Mouse (Mus musculus) heart, embryonic 16.5 days (tissue): ENCODE results near the gene Xpr1. TPM values are rescaled to one million over a fixed set of nuclear protein-coding genes. Genes with fewer than 3 reads are reported as not detected.
A peak's percentile ranks its signal among the peaks of the same experiment; 100 is the strongest.

ENCODE experiments used
- ATAC-seq: fragments of 200-750 bp; cut with Nextera tagmentation; replicated peaks from 2 replicates; pipeline ENCODE4 v1.8.0; 2017; ENCODE audit warnings: moderate number of reproducible peaks; ENCODE audit not compliant: insufficient read depth, low FRiP score; ENCODE audit errors: extremely low read depth
- H3K27ac ChIP-seq: fragments of 300-500 bp; sonication (generic); 2 replicates; pipeline ENCODE4 v1.5.1; 2014; ENCODE audit warnings: mild to moderate bottlenecking, low read length, control low read depth, moderate library complexity
- H3K27me3 ChIP-seq: fragments of 300-500 bp; sonication (generic); 2 replicates; pipeline ENCODE4 v1.6.1; 2014; ENCODE audit warnings: low read length, mixed read lengths; ENCODE audit not compliant: control insufficient read depth, insufficient read depth
- H3K36me3 ChIP-seq: fragments of 300-500 bp; sonication (generic); 2 replicates; pipeline ENCODE4 v1.6.1; 2014; ENCODE audit not compliant: control insufficient read depth, insufficient read depth
- H3K4me1 ChIP-seq: fragments of 300-500 bp; sonication (generic); 2 replicates; pipeline ENCODE4 v1.6.1; 2014; ENCODE audit warnings: low read length, mixed read lengths; ENCODE audit not compliant: control insufficient read depth, insufficient read depth
- H3K4me2 ChIP-seq: fragments of 300-500 bp; sonication (generic); 2 replicates; pipeline ENCODE4 v1.6.1; 2014; ENCODE audit warnings: low read depth, mild to moderate bottlenecking, control low read depth, low read length
- H3K4me3 ChIP-seq: fragments of 300-500 bp; sonication (generic); 2 replicates; pipeline ENCODE4 v1.5.1; 2014; ENCODE audit warnings: mild to moderate bottlenecking, control low read depth, low read length
- H3K9ac ChIP-seq: fragments of 300-500 bp; sonication (generic); 2 replicates; pipeline ENCODE4 v1.6.1; 2014; ENCODE audit warnings: low read length, control low read depth
- H3K9me3 ChIP-seq: fragments of 300-500 bp; sonication (generic); replicated peaks from 2 replicates; pipeline ENCODE4 v1.6.1; 2016; ENCODE audit warnings: low read length; ENCODE audit not compliant: control insufficient read depth
- WGBS: fragments of 180-500 bp; shearing (Covaris S2); extraction: QIAGEN DNeasy Blood & Tissue Kit; methylation state at CpG from one replicate; pipeline ENCODE4 v1.1.7; 2014; 5-methylcytosine and 5-hydroxymethylcytosine counted together
- polyA plus RNA-seq: library from polyadenylated mRNA; unstranded; fragments of >200 nt; fragmentation: Nextera tagmentation; extraction: Ambion mirVana; gene quantifications from 2 replicates; pipeline ENCODE4 v1.2.1, GENCODE M21; 2015

The Xpr1 gene
- polyA plus RNA-seq, 1 experiment from 2014 or later = 9.1 TPM

- H3K27ac ChIP-seq = peak overlapping the region; percentile 89
- peak overlapping the region; percentile 74 for H3K4me3 ChIP-seq
- no peaks in the 10 kb centered on the region for H3K9me3 ChIP-seq
- H3K36me3 ChIP-seq = peaks cover 16% of the 10 kb centered on the region
- peaks cover 21% of the 10 kb centered on the region for H3K4me1 ChIP-seq
- WGBS = 3% methylated on average over 29 of the region's 29 CpGs
- H3K27me3 ChIP-seq = no peaks in the 10 kb centered on the region
- ATAC-seq = peak; percentile 43
- peak overlapping the region; percentile 92 for H3K9ac ChIP-seq
- peak overlapping the region; percentile 68 for H3K4me2 ChIP-seq
Observed at GRCm38 (mm10) chr1:155244771-155245211, 172.4 kb downstream of the Xpr1 start.

- WGBS = 2% methylated on average over 68 of the region's 85 CpGs
- peak within 1 kb of the TSS; percentile 68 for H3K4me2 ChIP-seq
Observed at GRCm38 (mm10) chr1:155243797-155244770, 173.1 kb downstream of the Xpr1 start, which contains the start of gene BC034090. Gene BC034090, minus strand, starts transcription at chr1:155244444.

DNA sequence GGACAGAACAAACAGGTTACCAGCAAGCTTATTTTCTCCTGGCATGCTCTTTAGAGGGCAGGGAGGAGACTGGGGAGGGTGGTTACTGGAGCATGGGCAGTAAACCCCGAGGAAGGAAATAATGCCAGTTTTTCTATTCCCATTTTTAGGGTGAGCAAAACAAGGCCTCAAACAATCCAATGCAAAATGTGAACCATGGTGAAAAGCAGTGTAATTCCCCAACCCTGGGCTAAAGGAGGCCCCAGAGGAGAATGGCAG, 174.8 kb downstream of the Xpr1 start:
- H3K27me3 ChIP-seq = no peaks in the 10 kb centered on the region
- no peak overlapping the region for H3K9ac ChIP-seq
- H3K27ac ChIP-seq = no peak overlapping the region
- H3K36me3 ChIP-seq = peaks cover 18% of the 10 kb centered on the region
- no peaks in the 10 kb centered on the region for H3K9me3 ChIP-seq
- peak overlapping the region; percentile 33; the same call in 1 of the 2 replicates for H3K4me2 ChIP-seq
- ATAC-seq = no peak
- no peak overlapping the region for H3K4me3 ChIP-seq
- WGBS = 61% methylated on average over 1 of the region's 1 CpGs
- peaks cover 42% of the 10 kb centered on the region for H3K4me1 ChIP-seq

More at GRCm38 (mm10) chr1:155243797-155244770, 173.1 kb downstream of the Xpr1 start, which contains the start of gene BC034090:
- Histone ChIP-seq H3K4me3 (peak within 1 kb of the TSS; percentile 74), H3K27ac (peak within 1 kb of the TSS; percentile 89), H3K27me3 (no peaks in the 10 kb centered on the region), H3K9me3 (no peaks in the 10 kb centered on the region), H3K4me1 (peaks cover 28% of the 10 kb centered on the region), H3K36me3 (peaks cover 18% of the 10 kb centered on the region), H3K9ac (peak within 1 kb of the TSS; percentile 92)
- peak; percentile 82 for ATAC-seq

- WGBS = 78% methylated on average over 12 of the region's 12 CpGs
- Histone ChIP-seq H3K36me3 (peaks cover 18% of the 10 kb centered on the region), H3K4me1 (peaks cover 47% of the 10 kb centered on the region), H3K27ac (no peak overlapping the region; the same call in 1 of the 2 replicates), H3K9ac (no peak overlapping the region), H3K4me3 (no peak overlapping the region), H3K9me3 (no peaks in the 10 kb centered on the region), H3K27me3 (no peaks in the 10 kb centered on the region), H3K4me2 (peak overlapping the region; percentile 33; the same call in 1 of the 2 replicates)
- ATAC-seq = no peak
Observed at GRCm38 (mm10) chr1:155241701-155242487, 175.3 kb downstream of the Xpr1 start.

DNA sequence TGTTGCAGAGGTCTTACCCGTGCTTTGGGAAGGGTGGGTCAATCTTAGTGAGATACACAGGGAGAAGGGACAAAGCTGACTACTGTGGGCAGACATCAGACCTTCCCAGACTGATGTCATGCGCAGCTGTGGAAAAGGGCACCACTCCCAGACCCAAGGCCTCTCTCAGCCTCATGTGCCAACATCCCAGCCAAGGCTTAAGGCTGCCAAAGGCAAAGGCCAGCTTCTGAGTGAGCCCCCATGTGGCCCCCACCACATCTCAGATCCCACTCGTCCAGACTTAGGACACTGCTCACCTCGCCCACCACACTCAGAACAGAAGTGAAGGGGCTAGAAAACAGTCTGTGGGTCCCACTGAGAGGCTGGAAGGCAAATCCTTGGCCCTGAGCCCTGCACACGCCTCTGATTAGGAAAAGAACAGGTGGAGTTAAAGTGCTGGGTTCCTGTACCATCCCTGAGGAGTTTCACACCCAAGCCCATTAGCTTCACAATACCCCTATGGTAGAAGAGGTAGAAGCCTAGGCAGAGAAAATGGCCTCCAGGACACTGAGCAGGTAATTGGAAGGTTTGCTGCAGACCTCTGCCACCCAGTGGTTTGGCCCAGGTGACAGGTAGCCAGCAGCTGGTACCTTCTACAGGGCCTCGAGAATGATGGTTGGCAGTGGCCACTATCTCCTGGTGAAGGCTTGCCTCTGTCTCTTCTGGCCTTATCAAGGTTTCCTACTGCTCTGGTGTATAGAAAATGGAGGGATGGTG, 177.1 kb downstream of the Xpr1 start:
- Histone ChIP-seq H3K9me3 (no peaks in the 10 kb centered on the region), H3K27me3 (no peaks in the 10 kb centered on the region), H3K4me1 (peaks cover 59% of the 10 kb centered on the region), H3K4me3 (no peak overlapping the region), H3K27ac (no peak overlapping the region), H3K4me2 (no peak overlapping the region), H3K9ac (no peak overlapping the region; the same call in 1 of the 2 replicates), H3K36me3 (peaks cover 18% of the 10 kb centered on the region)
- WGBS = 81% methylated on average over 6 of the region's 6 CpGs
- ATAC-seq = no peak

DNA sequence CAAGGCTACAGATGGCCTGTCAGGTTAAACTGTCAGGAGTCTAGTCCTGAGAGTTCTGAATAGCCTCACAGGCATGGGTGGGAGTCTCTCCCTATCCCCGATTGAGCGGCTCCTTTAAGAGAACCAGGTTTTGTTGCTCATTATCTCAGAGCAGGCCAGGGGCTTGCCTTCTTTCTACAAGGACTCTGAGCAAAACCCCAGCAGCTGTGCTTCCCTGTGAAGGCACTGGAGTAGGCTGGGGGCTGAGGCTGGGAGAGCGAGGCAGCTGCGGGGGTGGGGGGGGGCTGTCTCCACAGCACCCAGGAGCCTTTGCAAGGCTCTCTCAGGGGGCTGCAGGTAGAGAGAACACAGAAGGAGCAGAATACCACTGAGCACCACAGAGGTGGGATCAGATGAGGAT, 178.0 kb downstream of the Xpr1 start:
- 0 out of 2 replicates have a peak overlapping the region, but pooled peaks have one; percentile 44 for H3K9ac ChIP-seq

GRCm38 (mm10) chr1:155238126-155238525, 179.1 kb downstream of the Xpr1 start:
- Histone ChIP-seq H3K27ac (peak overlapping the region; percentile 99), H3K4me1 (peaks cover 72% of the 10 kb centered on the region), H3K4me3 (no peak overlapping the region), H3K36me3 (peaks cover 18% of the 10 kb centered on the region), H3K9ac (no peak overlapping the region), H3K27me3 (no peaks in the 10 kb centered on the region), H3K4me2 (no peak overlapping the region), H3K9me3 (no peaks in the 10 kb centered on the region)
- WGBS = 87% methylated on average over 5 of the region's 5 CpGs
- ATAC-seq = no peak

More for the DNA sequence above, 178.0 kb downstream of the Xpr1 start:
- Histone ChIP-seq H3K9me3 (no peaks in the 10 kb centered on the region), H3K4me2 (peak overlapping the region; percentile 22; the same call in 1 of the 2 replicates), H3K27ac (no peak overlapping the region), H3K4me1 (peaks cover 62% of the 10 kb centered on the region), H3K27me3 (no peaks in the 10 kb centered on the region), H3K36me3 (peaks cover 18% of the 10 kb centered on the region), H3K4me3 (no peak overlapping the region)
- no peak for ATAC-seq
- 54% methylated on average over 4 of the region's 4 CpGs for WGBS

GRCm38 (mm10) chr1:155237390-155237789, 179.8 kb downstream of the Xpr1 start:
- Histone ChIP-seq H3K4me3 (no peak overlapping the region), H3K36me3 (peaks cover 18% of the 10 kb centered on the region), H3K4me2 (no peak overlapping the region), H3K27ac (peak overlapping the region; percentile 99), H3K9me3 (no peaks in the 10 kb centered on the region), H3K27me3 (no peaks in the 10 kb centered on the region), H3K4me1 (peaks cover 74% of the 10 kb centered on the region), H3K9ac (peak overlapping the region; percentile 62)
- WGBS = 57% methylated on average over 11 of the region's 11 CpGs
- ATAC-seq = no peak
